Mouse (Mus musculus): Measurements from ENCODE around the gene Ptgds. TPM values are rescaled to one million over a fixed set of nuclear protein-coding genes. Genes with fewer than 3 reads are reported as not detected.

The Ptgds gene
- total and polyA plus RNA-seq, 3 experiments = 0.37 to 0.46 TPM; not detected in 1

DNA sequence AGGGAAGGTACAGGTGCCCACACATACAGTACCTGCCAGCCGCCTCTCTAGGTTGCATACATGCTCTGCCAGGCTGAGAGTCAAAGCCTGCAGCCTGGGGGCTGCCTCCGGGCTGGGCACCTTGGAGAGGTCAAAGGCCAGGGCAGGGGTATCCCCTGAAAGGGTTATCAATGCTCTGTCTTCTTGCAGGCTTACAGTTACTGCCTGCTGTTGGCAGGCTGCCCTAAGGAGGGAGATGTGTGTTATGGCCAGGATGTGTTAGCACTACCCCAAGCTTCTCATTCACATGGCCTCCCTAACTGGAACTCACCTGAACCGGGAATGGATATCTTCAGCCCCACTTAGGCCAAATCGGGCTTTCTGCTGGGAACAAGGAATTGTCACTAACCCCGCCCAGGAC is 9.7 kb downstream of the Ptgds start:
- H3K4me3 ChIP-seq (replicated peaks in 1 of 3; ENCODE audit: low read depth in 2 of 3, low read length in 2 of 3, poor library complexity in 1 of 3) = peak overlapping the region; percentile 68 to 90 (median 74)
- H3K4me2 ChIP-seq (ENCODE audit: insufficient read depth, low read depth, poor library complexity, severe bottlenecking) = peak overlapping the region; percentile 77
- H3K9me3 ChIP-seq (replicated peaks; ENCODE audit: low read length) = no peaks in the 10 kb centered on the region
- H3K27me3 ChIP-seq (replicated peaks) = no peaks in the 10 kb centered on the region
- no peak for TF ChIP-seq SIN3A (IDR thresholded peaks at IDR 0.05; ENCODE audit: low read length)
- no peak for TF ChIP-seq ZNF384 (IDR thresholded peaks at IDR 0.05; ENCODE audit: low read depth, low read length)
- no peak for TF ChIP-seq MAZ (IDR thresholded peaks at IDR 0.05; ENCODE audit: low read depth, low read length)
- TF ChIP-seq MXI1 (IDR thresholded peaks at IDR 0.05; ENCODE audit: low read depth, low read length) = no peak
- TF ChIP-seq E2F4 (IDR thresholded peaks at IDR 0.05; ENCODE audit: insufficient replicate concordance, low read depth, low read length) = no peak
- TF ChIP-seq POLR2AphosphoS2 (IDR thresholded peaks at IDR 0.05; ENCODE audit: low read depth, low read length) = no peak
- TF ChIP-seq MEF2A (IDR thresholded peaks at IDR 0.05; ENCODE audit: borderline replicate concordance, low read depth, low read length) = no peak
- no peak for TF ChIP-seq BHLHE40 (IDR thresholded peaks at IDR 0.05; ENCODE audit: low read depth, low read length)
- TF ChIP-seq NELFE (IDR thresholded peaks at IDR 0.05; ENCODE audit: low read depth, low read length) = no peak
- no peak for TF ChIP-seq GABPA (IDR thresholded peaks at IDR 0.05; ENCODE audit: insufficient replicate concordance, low read depth, low read length)
- TF ChIP-seq MYC (IDR thresholded peaks at IDR 0.05; ENCODE audit: low read depth, low read length) = no peak
- no peak for TF ChIP-seq HCFC1 (IDR thresholded peaks at IDR 0.05; ENCODE audit: low read depth, low read length)
- TF ChIP-seq ZMIZ1 (IDR thresholded peaks at IDR 0.05; ENCODE audit: low read depth, low read length) = no peak
- TF ChIP-seq NRF1 (IDR thresholded peaks at IDR 0.05; ENCODE audit: low read depth, low read length) = no peak
- no peak for TF ChIP-seq SMC3 (IDR thresholded peaks at IDR 0.05; ENCODE audit: low read depth, low read length)
- TF ChIP-seq EP300 (IDR thresholded peaks at IDR 0.05; ENCODE audit: low read length) = no peak
- TF ChIP-seq RAD21 (IDR thresholded peaks at IDR 0.05; ENCODE audit: low read depth, low read length) = no peak
- no peak for TF ChIP-seq MAX (IDR thresholded peaks at IDR 0.05; ENCODE audit: low read length)
- dilution Hi-C loops (cut with MboI; ENCODE audit: extremely low pct_ligation_motif_present, extremely low pct_unique_long_range_greater_than_20kb, low sequenced_read_pairs) (no loop called here), in situ Hi-C loops (cut with MboI; ENCODE audit: low pct_ligation_motif_present, low pct_unique_long_range_greater_than_20kb, low sequenced_read_pairs) (no loop called here)
- peak overlapping the region; percentile 47 for H3K9ac ChIP-seq (ENCODE audit: insufficient read depth, low read depth)
- H3K36me3 ChIP-seq (replicated peaks in 1 of 2; ENCODE audit: control insufficient read depth in 1 of 2, insufficient read depth in 1 of 2, low read length in 1 of 2) = peaks cover 11 to 29% of the 10 kb centered on the region in 2 experiments
- H3K27ac ChIP-seq (ENCODE audit: insufficient read depth, low read depth) = no peak overlapping the region
- H3K79me2 ChIP-seq (replicated peaks; ENCODE audit: control insufficient read depth, extremely low read depth, insufficient read depth, poor library complexity, severe bottlenecking) = peaks cover 2% of the 10 kb centered on the region; the same call in 1 of the 2 replicates
- no peak for DNase-seq (ENCODE audit: extremely low read depth)
- peaks cover 21 to 38% of the 10 kb centered on the region in 2 experiments for H3K4me1 ChIP-seq (ENCODE audit: control insufficient read depth in 1 of 2, insufficient read depth in 2 of 2)

DNA sequence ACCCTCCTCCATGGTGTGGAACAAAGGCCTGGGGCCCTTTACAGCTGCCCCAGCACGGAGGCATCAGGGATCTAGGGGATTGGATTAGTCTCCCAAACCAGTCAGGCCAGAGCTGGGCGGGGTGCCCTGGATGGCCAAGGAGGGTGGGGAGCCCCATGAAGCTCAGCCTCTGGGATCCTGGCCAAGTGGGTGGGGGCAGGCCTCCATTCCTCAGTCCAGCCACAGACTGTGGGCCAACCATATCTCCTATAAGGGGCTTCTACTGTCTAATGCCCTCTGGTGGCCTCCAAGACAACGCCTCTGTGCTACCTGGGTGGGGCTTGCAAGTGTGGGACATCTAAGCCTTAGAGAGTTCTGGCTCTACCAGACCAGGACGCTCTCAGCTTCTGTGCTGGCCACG is 10.9 kb downstream of the Ptgds start:
- no peak overlapping the region for H3K4me2 ChIP-seq (ENCODE audit: insufficient read depth, low read depth, poor library complexity, severe bottlenecking)
- dilution Hi-C loops (cut with MboI; ENCODE audit: extremely low pct_ligation_motif_present, extremely low pct_unique_long_range_greater_than_20kb, low sequenced_read_pairs) = no loop called here

More for the DNA sequence above, 10.9 kb downstream of the Ptgds start:
- Histone ChIP-seq H3K36me3 (replicated peaks in 1 of 2; ENCODE audit: control insufficient read depth in 1 of 2, insufficient read depth in 1 of 2, low read length in 1 of 2) (peaks cover 11 to 29% of the 10 kb centered on the region in 2 experiments), H3K27ac (ENCODE audit: insufficient read depth, low read depth) (no peak overlapping the region), H3K27me3 (replicated peaks) (no peaks in the 10 kb centered on the region), H3K79me2 (replicated peaks; ENCODE audit: control insufficient read depth, extremely low read depth, insufficient read depth, poor library complexity, severe bottlenecking) (peaks cover 2% of the 10 kb centered on the region; the same call in 1 of the 2 replicates), H3K4me1 (ENCODE audit: control insufficient read depth in 1 of 2, insufficient read depth in 2 of 2) (peaks cover 9 to 25% of the 10 kb centered on the region in 2 experiments), H3K4me3 (replicated peaks in 1 of 3; ENCODE audit: low read depth in 2 of 3, low read length in 2 of 3, poor library complexity in 1 of 3) (no peak overlapping the region), H3K9me3 (replicated peaks; ENCODE audit: low read length) (no peaks in the 10 kb centered on the region), H3K9ac (ENCODE audit: insufficient read depth, low read depth) (no peak overlapping the region)
- TF ChIP-seq EP300 (IDR thresholded peaks at IDR 0.05; ENCODE audit: low read length) (no peak), CTCF (conservative IDR thresholded peaks at IDR 0.05 in 1 of 2, IDR thresholded peaks at IDR 0.05 in 1 of 2; ENCODE audit: low read depth in 2 of 2, low read length in 2 of 2) (peak in 1 of 2 experiments; percentile 16; a peak in 2 of 4 replicates)
- in situ Hi-C loops (cut with MboI; ENCODE audit: low pct_ligation_motif_present, low pct_unique_long_range_greater_than_20kb, low sequenced_read_pairs) = no loop called here
- DNase-seq (ENCODE audit: extremely low read depth) = no peak

Data from CH12.LX (cell line).